Mouse (Mus musculus) forebrain, embryonic 11.5 days (tissue): Measurements from ENCODE around the gene Pcbp3. TPM values are rescaled to one million over a fixed set of nuclear protein-coding genes. Genes with fewer than 3 reads are reported as not detected.

Experiments
- ATAC-seq: fragments of 200-750 bp; cut with Nextera tagmentation; replicated peaks from 2 replicates; pipeline ENCODE4 v1.8.0; 2017; ENCODE audit warnings: moderate TSS enrichment; ENCODE audit not compliant: low FRiP score
- DNase-seq: peaks from one replicate; pipeline ENCODE4 v3.0.0-alpha.2; 2017; ENCODE audit warnings: low spot score
- H3K27ac ChIP-seq: fragments of 300-500 bp; sonication (generic); 2 replicates; pipeline ENCODE4 v1.5.1; 2014; ENCODE audit warnings: low read depth, low read length
- H3K27me3 ChIP-seq: fragments of 300-500 bp; sonication (generic); 2 replicates; pipeline ENCODE4 v1.6.1; 2014; ENCODE audit warnings: mild to moderate bottlenecking, low read length, mixed read lengths; ENCODE audit not compliant: control insufficient read depth, insufficient read depth
- H3K36me3 ChIP-seq: fragments of 300-500 bp; sonication (generic); 2 replicates; pipeline ENCODE4 v1.6.1; 2014; ENCODE audit warnings: mild to moderate bottlenecking, low read length, moderate library complexity, mixed read lengths; ENCODE audit not compliant: control insufficient read depth, insufficient read depth
- H3K4me1 ChIP-seq: fragments of 300-500 bp; sonication (generic); replicated peaks from 2 replicates; pipeline ENCODE4 v1.6.1; 2014; ENCODE audit warnings: low read length, mixed read lengths; ENCODE audit not compliant: control insufficient read depth, insufficient read depth
- H3K4me2 ChIP-seq: fragments of 300-500 bp; sonication (generic); 2 replicates; pipeline ENCODE4 v1.6.1; 2014; ENCODE audit warnings: low read depth, mild to moderate bottlenecking, low read length, moderate library complexity, mixed read lengths; ENCODE audit not compliant: severe bottlenecking
- H3K4me3 ChIP-seq: fragments of 300-500 bp; sonication (generic); 2 replicates; pipeline ENCODE4 v1.5.1; 2014; ENCODE audit warnings: low read depth, low read length
- H3K9ac ChIP-seq: fragments of 300-500 bp; sonication (generic); 2 replicates; pipeline ENCODE4 v1.6.1; 2014; ENCODE audit warnings: low read length
- H3K9me3 ChIP-seq: fragments of 300-500 bp; sonication (generic); 2 replicates; pipeline ENCODE4 v1.6.1; 2016; ENCODE audit warnings: low read length, mixed read lengths; ENCODE audit not compliant: control insufficient read depth
- WGBS: fragments of 180-500 bp; shearing (Covaris S2); extraction: QIAGEN DNeasy Blood & Tissue Kit; methylation state at CpG from one replicate; pipeline ENCODE4 v1.1.7; 2014; 5-methylcytosine and 5-hydroxymethylcytosine counted together
- polyA plus RNA-seq: library from polyadenylated mRNA; unstranded; fragments of >200 nt; fragmentation: Nextera tagmentation; extraction: Ambion mirVana; gene quantifications from 2 replicates; pipeline ENCODE4 v1.2.1, GENCODE M21; 2014

Gene Pcbp3
- polyA plus RNA-seq, 1 experiment from 2014 or later, result 35.4 TPM

DNA sequence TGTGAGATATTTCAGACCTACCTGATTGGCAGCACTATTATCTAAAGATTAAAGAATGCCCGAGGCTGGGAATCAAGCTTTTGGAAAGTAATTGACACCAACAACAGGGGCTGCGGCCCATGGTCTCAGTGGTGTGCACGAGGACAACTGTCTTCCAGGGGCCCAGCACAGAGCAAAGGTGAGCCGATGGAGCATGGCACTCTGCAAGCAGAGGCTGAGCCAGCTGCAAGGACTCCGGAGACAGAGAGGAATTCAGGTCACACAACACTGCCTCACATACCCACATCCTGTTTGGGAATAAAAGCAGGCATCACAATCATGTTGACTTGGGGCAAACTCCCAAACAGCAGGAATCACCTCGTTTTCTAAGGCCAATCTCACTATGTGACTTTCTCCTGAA lies 5.5 kb downstream of the Pcbp3 start:
- Histone ChIP-seq H3K4me1 (peaks cover 2% of the 10 kb centered on the region; the same call in 1 of the 2 replicates), H3K9me3 (no peaks in the 10 kb centered on the region), H3K27me3 (no peaks in the 10 kb centered on the region), H3K4me2 (no peak overlapping the region), H3K36me3 (no peaks in the 10 kb centered on the region), H3K4me3 (no peak overlapping the region), H3K27ac (no peak overlapping the region), H3K9ac (no peak overlapping the region)
- ATAC-seq, result no peak
- no peak for DNase-seq
- 22% methylated on average over 6 of the region's 6 CpGs for WGBS

DNA sequence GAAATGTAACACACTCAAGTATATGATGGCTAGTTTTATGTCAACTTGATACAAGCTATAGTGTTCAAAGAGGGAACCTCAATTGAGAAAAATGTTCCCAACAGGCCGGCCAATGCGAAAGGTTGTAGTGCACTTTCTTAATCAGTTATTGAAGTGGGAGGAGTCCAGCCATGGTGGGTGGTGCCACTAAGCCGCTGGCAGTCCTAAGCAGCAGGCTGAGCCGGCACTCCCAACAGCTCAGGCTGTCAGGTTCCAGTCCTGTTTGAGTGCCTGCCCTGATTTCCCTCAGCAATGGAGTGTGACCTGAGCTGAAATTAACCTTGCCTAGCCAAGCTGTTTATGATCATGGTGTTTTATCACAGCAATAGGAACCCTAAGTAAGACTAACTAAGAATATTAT lies 20.6 kb downstream of the Pcbp3 start:
- H3K9ac ChIP-seq, result no peak overlapping the region
- no peaks in the 10 kb centered on the region for H3K4me1 ChIP-seq
- ATAC-seq (no peak), DNase-seq (no peak)
- no peaks in the 10 kb centered on the region for H3K9me3 ChIP-seq
- H3K27me3 ChIP-seq, result no peaks in the 10 kb centered on the region
- no peak overlapping the region for H3K27ac ChIP-seq
- no peak overlapping the region for H3K4me2 ChIP-seq
- H3K36me3 ChIP-seq, result no peaks in the 10 kb centered on the region
- 65% methylated on average over 4 of the region's 4 CpGs for WGBS
- no peak overlapping the region for H3K4me3 ChIP-seq

DNA sequence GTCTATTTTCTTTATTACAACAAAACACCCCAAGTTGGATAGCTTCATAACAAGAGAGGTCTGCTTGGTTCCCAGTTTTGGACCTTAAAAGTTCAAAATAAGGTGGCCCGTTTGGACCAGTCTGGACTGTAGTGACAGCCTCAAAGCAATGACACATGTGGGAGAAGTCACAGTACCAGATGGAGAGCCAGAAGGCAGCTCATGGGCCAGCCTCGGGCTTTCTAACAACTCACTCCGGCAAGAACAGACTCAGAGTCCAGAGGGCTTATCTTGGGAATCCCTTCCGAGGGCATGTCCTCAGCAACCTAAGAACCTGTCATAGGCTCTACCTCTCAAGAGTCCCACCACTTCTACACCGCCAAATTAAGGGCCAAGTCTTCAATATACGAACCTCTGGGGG lies 24.9 kb downstream of the Pcbp3 start:
- no peak overlapping the region for H3K27ac ChIP-seq
- H3K4me2 ChIP-seq, result no peak overlapping the region
- H3K4me3 ChIP-seq, result no peak overlapping the region
- no peaks in the 10 kb centered on the region for H3K36me3 ChIP-seq
- H3K27me3 ChIP-seq, result no peaks in the 10 kb centered on the region
- no peaks in the 10 kb centered on the region for H3K4me1 ChIP-seq
- 92% methylated on average over 6 of the region's 6 CpGs for WGBS
- DNase-seq (no peak), ATAC-seq (no peak)
- no peaks in the 10 kb centered on the region for H3K9me3 ChIP-seq
- no peak overlapping the region for H3K9ac ChIP-seq

DNA sequence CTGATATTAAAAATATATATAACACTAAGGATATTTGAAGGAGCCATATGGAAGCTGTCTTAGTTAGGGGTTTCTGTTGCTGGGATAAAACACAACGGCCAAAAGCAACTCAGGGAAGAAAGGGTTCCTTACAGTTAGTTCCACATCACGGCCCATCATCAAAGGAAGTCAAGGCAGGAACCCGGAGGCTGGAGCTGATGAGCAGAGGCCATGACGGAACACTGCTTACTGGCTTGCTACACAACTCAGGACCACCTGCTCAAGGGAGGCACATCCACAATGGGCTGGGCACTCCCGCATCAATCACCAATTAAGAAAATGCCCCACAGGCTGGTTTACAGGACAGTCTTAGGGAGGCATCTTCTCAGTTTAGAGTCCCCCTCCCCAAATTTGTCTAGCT lies 26.9 kb downstream of the Pcbp3 start:
- H3K27ac ChIP-seq, result no peak overlapping the region
- no peak overlapping the region for H3K4me3 ChIP-seq
- H3K4me1 ChIP-seq, result no peaks in the 10 kb centered on the region
- no peak overlapping the region for H3K4me2 ChIP-seq
- DNase-seq (no peak), ATAC-seq (no peak)
- no peaks in the 10 kb centered on the region for H3K36me3 ChIP-seq
- no peaks in the 10 kb centered on the region for H3K27me3 ChIP-seq
- H3K9me3 ChIP-seq, result no peaks in the 10 kb centered on the region
- 85% methylated on average over 5 of the region's 5 CpGs for WGBS
- H3K9ac ChIP-seq, result no peak overlapping the region

DNA sequence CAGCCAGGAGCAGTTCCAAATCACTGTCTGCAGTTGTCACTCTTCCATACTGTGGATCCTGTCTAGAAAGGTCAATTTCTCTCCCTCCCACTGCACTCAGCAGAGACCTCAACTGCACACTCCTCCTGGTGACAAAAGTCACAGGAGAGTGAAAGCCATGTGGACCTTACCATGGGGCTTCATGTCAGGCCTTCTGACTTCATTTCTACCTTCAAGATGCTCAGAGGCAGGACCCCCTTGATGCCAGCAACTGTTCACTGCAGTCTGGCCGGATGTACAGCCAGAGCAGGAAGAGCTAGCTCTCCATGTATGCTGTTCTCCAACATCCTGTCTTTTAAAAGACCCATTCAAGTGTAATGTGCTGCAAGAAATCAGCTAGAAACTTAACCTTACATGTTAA lies 29.9 kb downstream of the Pcbp3 start:
- no peak overlapping the region for H3K27ac ChIP-seq
- H3K36me3 ChIP-seq, result no peaks in the 10 kb centered on the region
- DNase-seq, result no peak
- WGBS, result 73% methylated on average over 1 of the region's 1 CpGs
- no peak overlapping the region for H3K9ac ChIP-seq
- no peaks in the 10 kb centered on the region for H3K27me3 ChIP-seq
- ATAC-seq, result no peak
- no peak overlapping the region for H3K4me3 ChIP-seq
- H3K4me2 ChIP-seq, result no peak overlapping the region
- H3K9me3 ChIP-seq, result no peaks in the 10 kb centered on the region
- H3K4me1 ChIP-seq, result no peaks in the 10 kb centered on the region

DNA sequence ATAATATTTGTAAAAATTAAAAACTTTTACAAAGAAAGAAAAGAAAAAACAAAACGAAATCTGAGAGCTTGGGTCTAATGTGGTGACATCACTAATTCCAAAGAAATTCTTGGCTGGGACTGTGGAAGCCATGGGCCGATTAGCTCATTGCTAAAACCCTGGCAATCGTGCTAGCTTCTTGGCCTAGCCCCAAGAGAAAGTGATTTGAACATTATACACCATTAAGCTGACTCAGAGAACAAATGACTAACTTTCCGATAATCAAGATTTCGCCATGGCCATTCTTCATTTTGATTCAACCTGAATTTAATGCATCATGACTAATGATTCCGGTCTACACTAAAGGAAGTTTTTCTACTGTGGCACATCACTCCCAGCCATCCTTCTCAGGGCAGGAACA lies 30.6 kb downstream of the Pcbp3 start:
- Histone ChIP-seq H3K27me3 (no peaks in the 10 kb centered on the region), H3K4me1 (no peaks in the 10 kb centered on the region), H3K4me3 (no peak overlapping the region), H3K36me3 (no peaks in the 10 kb centered on the region), H3K9me3 (no peaks in the 10 kb centered on the region), H3K27ac (no peak overlapping the region), H3K9ac (no peak overlapping the region), H3K4me2 (no peak overlapping the region)
- ATAC-seq (no peak), DNase-seq (no peak)
- WGBS, result 91% methylated on average over 6 of the region's 6 CpGs

DNA sequence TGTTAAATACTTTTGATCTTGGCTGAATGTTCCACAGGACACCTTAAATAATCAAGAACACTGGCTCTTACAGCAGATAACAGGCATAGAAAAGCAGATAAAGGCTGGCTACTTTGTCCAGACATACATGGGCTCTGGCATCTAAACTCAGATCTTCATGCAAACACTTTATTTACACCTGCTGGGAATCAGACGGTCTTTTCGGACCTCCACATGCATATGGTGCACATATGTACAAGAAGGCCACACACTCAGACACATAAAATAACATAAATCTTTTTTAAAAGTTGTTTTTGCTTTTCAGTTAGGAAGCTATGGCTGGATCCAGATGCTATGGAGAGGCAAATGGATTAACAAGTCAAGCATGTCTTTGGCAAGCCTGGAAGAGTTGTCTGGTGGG lies 37.2 kb downstream of the Pcbp3 start:
- DNase-seq (no peak), ATAC-seq (no peak)
- no peaks in the 10 kb centered on the region for H3K27me3 ChIP-seq
- H3K4me1 ChIP-seq, result no peaks in the 10 kb centered on the region
- H3K4me2 ChIP-seq, result no peak overlapping the region
- H3K9ac ChIP-seq, result no peak overlapping the region
- no peak overlapping the region for H3K4me3 ChIP-seq
- H3K36me3 ChIP-seq, result no peaks in the 10 kb centered on the region
- H3K27ac ChIP-seq, result no peak overlapping the region
- WGBS, result 95% methylated on average over 2 of the region's 2 CpGs
- no peaks in the 10 kb centered on the region for H3K9me3 ChIP-seq

DNA sequence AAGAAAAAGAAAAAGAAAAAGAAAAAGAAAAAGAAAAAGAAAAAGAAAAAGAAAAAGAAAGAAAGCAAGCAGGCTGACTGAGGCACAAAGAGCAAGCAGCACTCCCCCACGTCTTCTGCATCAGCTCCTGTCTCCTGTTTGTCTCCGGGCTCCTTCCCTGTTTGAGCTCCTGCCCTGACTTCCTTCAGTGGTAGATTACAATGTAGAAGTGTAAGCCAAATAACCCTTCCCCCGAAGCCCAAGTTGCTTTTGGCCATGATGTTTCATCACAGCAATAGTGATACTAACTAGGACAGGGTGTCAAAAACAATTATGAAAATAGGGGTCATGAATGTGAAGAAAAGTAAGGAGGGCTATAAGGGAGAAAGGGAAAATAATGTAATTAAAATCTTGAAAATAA lies 43.6 kb downstream of the Pcbp3 start:
- no peaks in the 10 kb centered on the region for H3K36me3 ChIP-seq
- H3K27me3 ChIP-seq, result no peaks in the 10 kb centered on the region
- no peaks in the 10 kb centered on the region for H3K9me3 ChIP-seq
- no peak overlapping the region for H3K4me3 ChIP-seq
- no peak for ATAC-seq
- H3K4me1 ChIP-seq, result no peaks in the 10 kb centered on the region
- no peak for DNase-seq
- H3K4me2 ChIP-seq, result no peak overlapping the region
- 83% methylated on average over 3 of the region's 3 CpGs for WGBS
- H3K9ac ChIP-seq, result no peak overlapping the region
- H3K27ac ChIP-seq, result no peak overlapping the region

DNA sequence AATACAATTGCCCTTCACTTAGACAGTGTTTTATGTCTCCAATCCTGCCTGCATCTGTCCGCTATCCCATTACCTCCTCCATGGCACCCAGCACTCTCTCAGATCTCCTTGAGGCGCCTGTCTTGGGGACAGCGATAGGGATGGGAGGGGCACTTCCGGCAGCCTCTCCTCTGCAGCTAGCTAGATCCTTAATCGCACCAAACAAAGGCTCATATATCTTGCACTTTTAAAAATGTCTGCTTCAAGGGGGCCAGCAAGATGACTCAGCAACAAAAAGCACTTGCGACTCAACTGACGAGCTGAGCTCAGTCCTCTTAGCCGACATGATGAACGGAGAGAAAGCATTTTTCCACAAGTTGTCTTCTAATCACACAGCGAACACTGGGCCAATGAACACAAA lies 55.3 kb downstream of the Pcbp3 start:
- Histone ChIP-seq H3K9ac (no peak overlapping the region), H3K4me1 (no peaks in the 10 kb centered on the region; the same call in 1 of the 2 replicates)
- no peak for ATAC-seq

More for the DNA sequence above, 55.3 kb downstream of the Pcbp3 start:
- no peak for DNase-seq
- Histone ChIP-seq H3K27me3 (no peaks in the 10 kb centered on the region), H3K4me3 (no peak overlapping the region), H3K36me3 (no peaks in the 10 kb centered on the region), H3K9me3 (no peaks in the 10 kb centered on the region), H3K4me2 (no peak overlapping the region), H3K27ac (no peak overlapping the region)
- WGBS, result 87% methylated on average over 10 of the region's 10 CpGs
